Mouse (Mus musculus) liver, adult 2 months (tissue): ENCODE data around the gene Qars.

ENCODE experiments used
- CTCF ChIP-seq: fragments of 200-500 bp; IDR thresholded peaks from 2 replicates; pipeline ENCODE4 v1.5.1; 2011; ENCODE audit warnings: low read depth, low read length, control low read depth
- POLR2A ChIP-seq: fragments of 200-500 bp; IDR thresholded peaks from 2 replicates; pipeline ENCODE4 v1.6.1; 2011; ENCODE audit warnings: low read length, control low read depth; ENCODE audit not compliant: insufficient read depth; ENCODE audit errors: extremely low read depth

DNA sequence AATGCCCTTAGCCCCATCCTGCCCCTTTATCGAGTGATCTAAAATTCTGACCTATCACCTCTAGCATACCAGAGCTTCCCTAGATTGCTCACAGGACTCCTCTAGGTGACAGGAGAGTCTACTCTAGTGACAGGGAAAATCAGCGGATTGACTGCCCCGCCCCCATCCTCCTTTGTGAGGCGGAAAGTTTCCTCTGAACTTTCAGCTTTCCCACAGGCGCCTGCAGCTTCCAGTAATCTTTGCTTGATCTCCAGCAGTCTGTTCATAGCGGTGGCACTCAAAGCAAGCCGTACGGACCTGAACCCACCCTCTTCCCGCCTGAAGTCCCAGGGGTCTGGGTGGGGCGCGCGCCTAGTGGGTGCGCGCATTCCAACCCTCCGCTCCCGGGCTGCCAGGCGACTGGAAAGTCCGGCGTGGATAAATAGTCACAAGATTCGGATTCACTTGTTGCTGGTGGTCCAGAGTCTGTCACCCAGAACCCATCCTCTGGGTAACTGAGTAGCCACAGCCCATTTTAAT is 28.8 kb upstream of the Qars start:
- TF ChIP-seq POLR2A: no peak
- no peak for TF ChIP-seq CTCF
